Mouse (Mus musculus) hindbrain, embryonic 13.5 days (tissue): ENCODE results near the gene Dleu7. TPM values are rescaled to one million over a fixed set of nuclear protein-coding genes. Genes with fewer than 3 reads are reported as not detected.

Source experiments
- ATAC-seq: fragments of 200-750 bp; cut with Nextera tagmentation; 2 replicates; pipeline ENCODE4 v1.8.0; 2017; ENCODE audit warnings: moderate TSS enrichment; ENCODE audit not compliant: low FRiP score
- H3K27ac ChIP-seq: fragments of 300-500 bp; sonication (generic); 2 replicates; pipeline ENCODE4 v1.5.1; 2015; ENCODE audit warnings: inconsistent platforms, mild to moderate bottlenecking, moderate library complexity
- H3K27me3 ChIP-seq: fragments of 300-500 bp; sonication (generic); 2 replicates; pipeline ENCODE4 v1.6.1; 2015; ENCODE audit warnings: mild to moderate bottlenecking, inconsistent platforms
- H3K36me3 ChIP-seq: fragments of 300-500 bp; sonication (generic); 2 replicates; pipeline ENCODE4 v1.6.1; 2015; ENCODE audit warnings: mild to moderate bottlenecking, inconsistent platforms
- H3K4me1 ChIP-seq: fragments of 300-500 bp; sonication (generic); replicated peaks from 2 replicates; pipeline ENCODE4 v1.6.1; 2015; ENCODE audit warnings: inconsistent platforms
- H3K4me2 ChIP-seq: fragments of 300-500 bp; sonication (generic); 2 replicates; pipeline ENCODE4 v1.6.1; 2015; ENCODE audit warnings: inconsistent platforms, mild to moderate bottlenecking, moderate library complexity
- H3K4me3 ChIP-seq: fragments of 300-500 bp; sonication (generic); 2 replicates; pipeline ENCODE4 v1.5.1; 2015; ENCODE audit warnings: mild to moderate bottlenecking, inconsistent platforms
- H3K9ac ChIP-seq: fragments of 300-500 bp; sonication (generic); 2 replicates; pipeline ENCODE4 v1.6.1; 2015; ENCODE audit warnings: mild to moderate bottlenecking, inconsistent platforms
- H3K9me3 ChIP-seq: fragments of 300-500 bp; sonication (generic); 2 replicates; pipeline ENCODE4 v1.6.1; 2016; ENCODE audit warnings: inconsistent platforms
- WGBS: fragments of 180-500 bp; shearing (Covaris S2); methylation state at CpG from one replicate; pipeline ENCODE4 v1.1.7; 2015; 5-methylcytosine and 5-hydroxymethylcytosine counted together
- polyA plus RNA-seq: library from polyadenylated mRNA; unstranded; fragments of >200 nt; fragmentation: Nextera tagmentation; extraction: Ambion mirVana; gene quantifications from 2 replicates; pipeline ENCODE4 v1.2.1, GENCODE M21; 2015

Gene Dleu7
- polyA plus RNA-seq, 1 experiment from 2014 or later = 7.0 TPM

DNA sequence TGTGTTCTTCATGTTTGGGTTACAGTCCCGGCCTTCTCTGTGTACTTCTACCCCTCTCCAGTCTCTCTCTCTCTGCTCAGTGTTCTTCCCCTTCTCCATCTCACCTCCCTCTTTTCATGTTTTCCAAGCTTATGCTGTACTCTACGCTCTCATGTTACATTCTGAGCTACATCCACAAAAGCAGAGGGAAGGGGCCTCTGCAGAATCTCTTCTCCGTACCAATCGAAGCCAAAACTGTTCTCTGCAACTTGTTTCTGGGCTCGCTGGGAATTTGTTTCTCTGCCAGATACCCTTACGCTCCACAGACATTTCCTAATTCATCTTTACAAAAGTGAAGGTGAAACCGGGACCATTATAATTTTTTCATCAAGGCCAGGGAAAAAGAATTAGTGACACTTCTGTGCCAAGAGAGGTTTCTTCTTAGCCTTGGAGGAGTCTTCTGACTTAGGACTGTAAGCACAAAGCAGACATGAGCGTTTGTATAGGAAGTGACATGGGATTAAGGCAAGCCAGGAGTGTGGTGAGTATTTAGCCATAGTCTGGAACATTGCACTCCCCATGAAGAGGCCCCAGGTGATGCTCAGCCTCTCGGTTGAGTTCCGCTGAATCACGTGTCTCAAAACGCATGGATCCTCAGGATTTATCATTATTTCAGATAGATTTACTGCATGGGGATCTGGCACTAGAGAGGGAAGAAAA is 22.0 kb downstream of the Dleu7 start:
- Histone ChIP-seq H3K9ac (no peak overlapping the region), H3K27ac (no peak overlapping the region), H3K4me1 (no peaks in the 10 kb centered on the region), H3K36me3 (no peaks in the 10 kb centered on the region), H3K9me3 (no peaks in the 10 kb centered on the region), H3K4me3 (no peak overlapping the region), H3K4me2 (no peak overlapping the region), H3K27me3 (no peaks in the 10 kb centered on the region)
- 90% methylated on average over 12 of the region's 12 CpGs for WGBS
- ATAC-seq = no peak

DNA sequence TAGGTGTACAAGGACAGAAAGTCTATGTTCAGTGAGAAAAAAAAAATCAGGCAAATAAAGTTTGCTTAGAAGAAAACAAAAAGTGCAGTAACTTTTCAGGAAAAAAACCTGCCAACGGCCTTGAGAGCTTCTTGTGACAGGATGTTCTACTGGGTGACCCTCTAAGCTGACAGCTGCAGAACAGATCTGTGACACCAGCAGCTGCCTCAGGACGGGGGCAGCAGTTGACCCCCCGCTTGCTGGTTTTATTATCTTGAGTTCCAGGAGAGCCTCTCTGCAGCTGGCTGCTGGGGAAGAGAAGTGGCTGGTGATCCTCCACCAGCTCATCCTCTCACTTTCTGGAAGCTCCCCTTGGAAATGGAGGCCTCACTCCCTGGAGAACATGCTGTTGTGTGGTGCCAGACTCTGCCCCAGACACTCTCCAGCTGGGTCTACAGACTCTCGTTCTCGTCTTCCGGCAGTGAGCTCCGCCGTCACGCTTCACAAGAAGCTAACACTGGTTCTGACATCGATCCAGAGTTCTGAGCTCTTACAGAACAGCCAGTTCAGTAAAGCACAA is 33.8 kb downstream of the Dleu7 start:
- Histone ChIP-seq H3K4me1 (no peaks in the 10 kb centered on the region), H3K27me3 (no peaks in the 10 kb centered on the region), H3K27ac (no peak overlapping the region), H3K4me3 (no peak overlapping the region), H3K36me3 (no peaks in the 10 kb centered on the region), H3K4me2 (no peak overlapping the region), H3K9me3 (no peaks in the 10 kb centered on the region), H3K9ac (no peak overlapping the region)
- ATAC-seq = no peak
- WGBS = 67% methylated on average over 10 of the region's 10 CpGs

DNA sequence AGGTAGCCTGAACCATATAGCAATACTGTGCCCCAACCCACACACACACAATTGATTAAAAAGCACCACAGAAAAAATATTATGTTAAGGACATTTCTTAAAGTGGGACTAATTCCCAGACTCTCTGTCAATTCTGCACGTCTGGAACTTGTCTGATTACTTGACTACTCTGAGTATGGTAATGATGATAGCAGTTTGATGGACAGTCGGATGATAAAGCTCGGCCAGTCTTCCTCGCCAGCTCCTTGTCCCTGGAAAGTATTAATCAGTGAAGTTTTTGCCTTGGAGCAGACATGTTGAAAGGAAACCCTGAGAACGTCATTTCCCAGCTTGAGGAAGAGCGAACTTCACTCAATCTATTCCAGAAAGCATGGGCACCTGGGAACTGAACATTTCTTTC is 34.7 kb downstream of the Dleu7 start:
- Histone ChIP-seq H3K4me3 (no peak overlapping the region), H3K9me3 (no peaks in the 10 kb centered on the region), H3K4me1 (no peaks in the 10 kb centered on the region), H3K27me3 (no peaks in the 10 kb centered on the region), H3K36me3 (no peaks in the 10 kb centered on the region), H3K27ac (no peak overlapping the region), H3K9ac (no peak overlapping the region), H3K4me2 (no peak overlapping the region)
- 84% methylated on average over 6 of the region's 6 CpGs for WGBS
- ATAC-seq = no peak

DNA sequence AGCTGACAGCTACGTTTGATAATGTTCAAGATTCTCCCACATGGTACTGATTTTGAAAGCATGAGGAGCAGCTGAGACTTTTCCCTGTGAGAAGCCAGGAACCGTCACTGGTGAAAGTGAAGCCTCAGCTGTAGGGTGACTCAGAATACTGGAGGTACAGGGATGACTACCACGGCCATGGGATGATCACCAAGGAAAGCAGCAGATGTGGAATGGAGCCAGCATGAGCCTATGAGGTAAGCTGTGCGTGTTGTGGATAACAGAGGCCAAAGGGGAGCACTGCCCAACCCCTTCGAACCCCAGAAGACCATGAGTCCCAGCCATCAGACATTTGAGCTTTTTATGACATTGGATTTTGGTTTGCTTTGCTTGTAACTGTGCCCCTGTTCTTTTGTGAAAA is 36.8 kb downstream of the Dleu7 start:
- Histone ChIP-seq H3K9me3 (no peaks in the 10 kb centered on the region), H3K4me2 (no peak overlapping the region), H3K4me1 (no peaks in the 10 kb centered on the region), H3K36me3 (no peaks in the 10 kb centered on the region), H3K27me3 (no peaks in the 10 kb centered on the region), H3K4me3 (no peak overlapping the region), H3K27ac (no peak overlapping the region), H3K9ac (no peak overlapping the region)
- ATAC-seq = no peak
- WGBS = 88% methylated on average over 5 of the region's 5 CpGs

DNA sequence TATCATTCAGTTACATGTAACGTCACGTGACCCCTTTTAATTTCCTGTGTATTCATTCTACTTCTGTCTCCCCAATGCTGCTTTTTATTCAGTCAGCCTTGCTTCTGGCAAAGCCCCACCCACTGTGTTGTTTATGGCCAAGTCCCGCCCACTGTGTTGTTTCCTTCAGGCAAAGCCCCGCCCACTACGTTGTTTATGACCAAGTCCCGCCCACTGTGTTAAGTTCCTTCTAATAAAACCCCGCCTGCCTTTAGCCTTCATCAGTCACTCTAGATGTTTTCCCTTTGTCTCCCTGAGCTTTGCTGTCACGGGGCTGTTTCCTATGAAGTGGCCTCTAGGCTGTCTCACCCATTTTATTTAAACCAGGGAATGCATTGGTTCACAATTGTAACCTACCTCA is 38.5 kb downstream of the Dleu7 start:
- no peak overlapping the region for H3K9ac ChIP-seq
- no peaks in the 10 kb centered on the region for H3K4me1 ChIP-seq
- no peak overlapping the region for H3K4me2 ChIP-seq
- WGBS = 57% methylated on average over 8 of the region's 8 CpGs
- no peaks in the 10 kb centered on the region for H3K36me3 ChIP-seq
- no peaks in the 10 kb centered on the region for H3K9me3 ChIP-seq
- no peaks in the 10 kb centered on the region for H3K27me3 ChIP-seq
- no peak overlapping the region for H3K27ac ChIP-seq
- no peak overlapping the region for H3K4me3 ChIP-seq
- no peak for ATAC-seq

DNA sequence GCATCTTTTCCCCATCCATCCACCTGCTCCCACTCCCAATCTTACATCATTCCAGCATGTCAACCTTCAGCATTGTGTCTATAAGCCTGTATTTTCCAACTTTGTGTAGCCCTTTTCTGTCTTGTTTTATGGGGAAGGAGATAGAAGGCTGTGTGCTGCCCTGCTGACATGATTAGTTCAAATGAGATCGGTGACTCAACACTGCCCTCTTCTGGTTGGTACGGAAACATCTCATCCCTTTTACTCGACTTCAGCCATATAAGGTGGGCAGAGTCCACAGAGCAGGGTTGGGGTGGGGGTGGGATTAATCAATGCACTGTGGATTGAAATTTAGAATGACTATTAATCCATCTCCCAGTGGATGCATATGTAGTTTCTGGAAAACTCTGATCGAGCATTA is 40.8 kb downstream of the Dleu7 start:
- Histone ChIP-seq H3K4me1 (no peaks in the 10 kb centered on the region), H3K9me3 (no peaks in the 10 kb centered on the region), H3K4me3 (no peak overlapping the region), H3K27me3 (no peaks in the 10 kb centered on the region), H3K27ac (no peak overlapping the region), H3K9ac (no peak overlapping the region), H3K36me3 (no peaks in the 10 kb centered on the region), H3K4me2 (no peak overlapping the region)
- ATAC-seq = 0 out of 2 replicates have a peak, but pooled peaks have one; percentile 59
- WGBS = 11% methylated on average over 4 of the region's 4 CpGs

DNA sequence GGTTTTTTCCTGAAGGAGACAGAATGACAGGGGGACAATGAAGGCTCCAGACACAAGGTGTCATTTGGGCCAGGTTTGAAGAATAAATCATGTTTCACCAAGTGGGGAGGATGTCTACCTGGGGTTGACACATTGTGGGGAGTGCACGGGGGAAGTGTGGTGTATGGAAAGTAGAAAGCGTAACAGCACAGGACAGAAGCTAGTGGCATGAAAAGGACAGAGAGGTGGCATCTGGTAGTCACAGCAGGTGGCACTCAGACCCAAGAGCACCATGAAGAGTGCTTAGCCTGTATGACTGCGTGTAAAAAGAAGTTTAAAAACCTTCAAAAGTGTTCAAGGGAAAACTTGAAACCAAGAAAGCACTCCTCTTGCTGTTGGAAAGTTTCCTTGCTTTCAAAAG is 42.8 kb downstream of the Dleu7 start:
- H3K27me3 ChIP-seq = no peaks in the 10 kb centered on the region
- 73% methylated on average over 3 of the region's 3 CpGs for WGBS
- H3K4me2 ChIP-seq = no peak overlapping the region
- no peak overlapping the region for H3K27ac ChIP-seq
- no peak overlapping the region for H3K9ac ChIP-seq
- no peak overlapping the region for H3K4me3 ChIP-seq
- H3K9me3 ChIP-seq = no peaks in the 10 kb centered on the region
- no peaks in the 10 kb centered on the region for H3K4me1 ChIP-seq
- H3K36me3 ChIP-seq = no peaks in the 10 kb centered on the region
- ATAC-seq = no peak

DNA sequence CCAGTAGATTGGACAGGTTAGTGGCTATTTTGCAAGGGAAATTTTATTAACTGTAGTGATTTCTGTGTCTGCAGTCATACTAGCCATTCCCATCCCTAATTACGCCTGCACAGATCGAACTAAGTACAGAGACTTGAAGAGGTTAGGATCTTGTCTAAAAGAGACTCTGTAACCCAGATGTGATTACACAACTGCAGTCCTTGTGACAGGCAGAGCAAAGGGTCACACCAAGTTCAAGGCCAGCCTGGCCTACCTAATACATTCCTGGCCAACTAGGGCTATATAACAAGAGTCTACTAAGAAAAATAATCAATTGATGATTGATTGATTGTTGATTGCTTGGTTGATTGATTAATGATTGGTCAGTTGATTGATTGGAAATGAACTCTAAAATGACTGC is 43.6 kb downstream of the Dleu7 start:
- no peaks in the 10 kb centered on the region for H3K36me3 ChIP-seq
- no peaks in the 10 kb centered on the region for H3K9me3 ChIP-seq
- no peaks in the 10 kb centered on the region for H3K4me1 ChIP-seq
- H3K27ac ChIP-seq = no peak overlapping the region
- WGBS = 94% methylated on average over 2 of the region's 2 CpGs
- H3K9ac ChIP-seq = no peak overlapping the region
- no peak for ATAC-seq
- no peak overlapping the region for H3K4me2 ChIP-seq
- no peaks in the 10 kb centered on the region for H3K27me3 ChIP-seq
- no peak overlapping the region for H3K4me3 ChIP-seq

DNA sequence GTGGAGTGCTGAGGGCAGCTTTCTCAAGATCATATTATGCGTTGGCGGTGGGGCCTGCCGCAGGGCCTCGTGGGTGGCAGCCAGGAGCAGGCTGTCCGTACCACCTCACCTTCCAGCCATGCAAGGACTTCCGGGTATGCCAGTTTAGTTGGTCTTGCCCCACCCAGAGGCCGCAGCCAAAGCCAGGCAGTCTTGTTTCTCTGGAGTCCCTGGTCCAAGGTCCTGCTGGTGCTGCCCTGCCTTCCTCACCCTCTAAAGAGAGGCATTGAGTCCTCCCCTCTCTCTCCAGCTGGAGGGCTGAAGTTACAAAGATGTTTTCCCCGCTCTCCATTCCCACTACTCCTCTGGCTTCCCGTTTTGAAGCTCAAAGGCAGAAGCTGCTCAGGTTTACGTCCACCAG is 44.1 kb downstream of the Dleu7 start:
- no peak overlapping the region for H3K9ac ChIP-seq
- H3K36me3 ChIP-seq = no peaks in the 10 kb centered on the region
- H3K27me3 ChIP-seq = no peaks in the 10 kb centered on the region
- WGBS = 80% methylated on average over 10 of the region's 10 CpGs
- ATAC-seq = no peak
- H3K4me3 ChIP-seq = no peak overlapping the region
- H3K9me3 ChIP-seq = no peaks in the 10 kb centered on the region
- no peak overlapping the region for H3K4me2 ChIP-seq
- no peak overlapping the region for H3K27ac ChIP-seq
- H3K4me1 ChIP-seq = no peaks in the 10 kb centered on the region

DNA sequence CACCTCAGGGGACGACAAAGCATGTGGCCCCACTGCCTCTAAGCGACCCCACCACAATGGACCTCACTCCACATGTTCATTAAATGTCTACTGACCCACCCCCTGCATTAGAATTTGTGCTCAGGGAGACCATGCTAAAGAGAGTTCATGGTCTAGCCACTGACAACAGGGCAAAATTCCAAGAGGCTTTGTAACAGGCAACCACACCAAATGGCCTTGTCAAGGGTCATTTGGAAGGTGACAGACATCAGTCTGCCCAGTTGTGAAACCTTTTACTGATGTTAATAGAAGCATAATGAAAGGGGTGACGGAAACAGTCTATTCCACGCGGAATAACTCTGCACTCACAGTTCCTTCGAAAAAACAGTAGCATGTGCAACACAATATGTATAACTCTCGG is 44.5 kb downstream of the Dleu7 start:
- no peak for ATAC-seq
- 67% methylated on average over 7 of the region's 7 CpGs for whole genome bisulfite sequencing
- H3K9me3 ChIP-seq = no peaks in the 10 kb centered on the region
- H3K9ac ChIP-seq = no peak overlapping the region
- H3K27ac ChIP-seq = no peak overlapping the region
- no peaks in the 10 kb centered on the region for H3K36me3 ChIP-seq
- H3K27me3 ChIP-seq = no peaks in the 10 kb centered on the region
- H3K4me1 ChIP-seq = no peaks in the 10 kb centered on the region
- H3K4me2 ChIP-seq = no peak overlapping the region
- H3K4me3 ChIP-seq = no peak overlapping the region

DNA sequence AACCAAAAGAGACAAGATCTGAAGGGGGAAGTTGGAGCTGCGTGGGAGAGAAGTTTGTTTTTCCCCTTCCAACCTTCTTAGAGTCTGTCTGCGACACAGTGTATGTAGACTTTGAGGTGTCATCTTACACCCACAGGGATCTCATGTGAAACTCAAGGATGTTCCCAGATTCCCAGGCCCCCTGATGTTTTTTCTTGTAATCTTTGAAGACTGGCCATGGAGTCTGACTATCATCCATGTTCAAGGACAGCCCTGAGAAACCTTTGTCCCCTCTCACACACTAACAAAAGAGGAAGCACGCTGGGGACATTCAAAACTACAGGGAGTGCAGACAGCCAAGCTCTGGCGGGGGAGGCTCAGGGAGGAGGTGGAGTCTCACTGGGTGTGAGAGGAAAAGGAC is 47.3 kb downstream of the Dleu7 start:
- Histone ChIP-seq H3K27me3 (no peaks in the 10 kb centered on the region), H3K36me3 (no peaks in the 10 kb centered on the region), H3K4me1 (no peaks in the 10 kb centered on the region), H3K4me2 (no peak overlapping the region), H3K9me3 (no peaks in the 10 kb centered on the region), H3K4me3 (no peak overlapping the region), H3K9ac (no peak overlapping the region), H3K27ac (no peak overlapping the region)
- ATAC-seq = no peak
- WGBS = 25% methylated on average over 4 of the region's 4 CpGs

DNA sequence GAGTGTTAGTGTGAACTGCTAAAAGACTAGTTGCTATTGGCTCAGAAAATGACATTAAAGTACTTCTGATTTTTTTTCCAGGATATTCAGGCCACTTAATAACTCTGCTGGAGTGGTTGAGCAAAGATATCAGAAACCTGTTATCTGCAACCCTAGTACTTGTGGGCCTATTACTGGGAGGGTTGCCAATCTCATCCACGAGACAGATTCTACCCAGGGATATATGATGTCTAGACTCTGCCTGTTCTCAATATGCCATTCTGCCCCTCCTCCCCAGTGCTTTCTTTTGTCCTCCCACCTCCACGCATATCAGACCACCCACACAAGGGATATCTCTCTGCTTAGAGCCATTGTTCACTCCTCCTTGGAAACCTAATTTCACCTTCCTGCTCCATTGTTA is 49.3 kb downstream of the Dleu7 start:
- Histone ChIP-seq H3K9ac (no peak overlapping the region), H3K4me1 (no peaks in the 10 kb centered on the region), H3K27ac (no peak overlapping the region), H3K4me2 (no peak overlapping the region), H3K36me3 (no peaks in the 10 kb centered on the region), H3K27me3 (no peaks in the 10 kb centered on the region), H3K9me3 (no peaks in the 10 kb centered on the region), H3K4me3 (no peak overlapping the region)
- no peak for ATAC-seq
- 72% methylated on average over 2 of the region's 2 CpGs for whole genome bisulfite sequencing

DNA sequence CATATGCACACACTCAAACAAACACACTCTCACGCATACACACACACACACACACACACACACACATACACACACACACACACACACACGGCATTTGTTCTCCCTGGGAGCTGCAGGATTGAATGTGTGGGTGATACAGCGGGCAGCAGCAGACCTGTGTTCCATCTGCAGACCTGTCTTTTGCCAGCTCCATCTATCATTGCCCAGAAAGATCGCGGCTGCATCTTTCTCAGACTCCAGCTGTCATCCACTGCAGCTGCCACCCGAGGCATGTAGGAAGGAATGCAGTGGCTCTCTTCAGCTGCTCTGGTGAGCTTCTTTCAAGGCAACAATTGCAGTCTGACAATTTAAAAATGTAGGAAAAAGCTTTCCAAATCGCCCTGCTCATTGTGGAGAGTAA is 56.9 kb downstream of the Dleu7 start:
- Histone ChIP-seq H3K9ac (no peak overlapping the region), H3K36me3 (no peaks in the 10 kb centered on the region), H3K27me3 (0 out of 2 replicates have a peak, but pooled peaks cover 5% of the 10 kb centered on the region), H3K27ac (peak overlapping the region; percentile 48; the same call in 1 of the 2 replicates), H3K4me3 (no peak overlapping the region), H3K9me3 (no peaks in the 10 kb centered on the region), H3K4me2 (no peak overlapping the region), H3K4me1 (0 out of 2 replicates have a peak, but pooled peaks cover 7% of the 10 kb centered on the region)
- WGBS = 39% methylated on average over 7 of the region's 7 CpGs
- no peak for ATAC-seq
